Mouse (Mus musculus): Measurements from ENCODE around the gene Malsu1.

DNA sequence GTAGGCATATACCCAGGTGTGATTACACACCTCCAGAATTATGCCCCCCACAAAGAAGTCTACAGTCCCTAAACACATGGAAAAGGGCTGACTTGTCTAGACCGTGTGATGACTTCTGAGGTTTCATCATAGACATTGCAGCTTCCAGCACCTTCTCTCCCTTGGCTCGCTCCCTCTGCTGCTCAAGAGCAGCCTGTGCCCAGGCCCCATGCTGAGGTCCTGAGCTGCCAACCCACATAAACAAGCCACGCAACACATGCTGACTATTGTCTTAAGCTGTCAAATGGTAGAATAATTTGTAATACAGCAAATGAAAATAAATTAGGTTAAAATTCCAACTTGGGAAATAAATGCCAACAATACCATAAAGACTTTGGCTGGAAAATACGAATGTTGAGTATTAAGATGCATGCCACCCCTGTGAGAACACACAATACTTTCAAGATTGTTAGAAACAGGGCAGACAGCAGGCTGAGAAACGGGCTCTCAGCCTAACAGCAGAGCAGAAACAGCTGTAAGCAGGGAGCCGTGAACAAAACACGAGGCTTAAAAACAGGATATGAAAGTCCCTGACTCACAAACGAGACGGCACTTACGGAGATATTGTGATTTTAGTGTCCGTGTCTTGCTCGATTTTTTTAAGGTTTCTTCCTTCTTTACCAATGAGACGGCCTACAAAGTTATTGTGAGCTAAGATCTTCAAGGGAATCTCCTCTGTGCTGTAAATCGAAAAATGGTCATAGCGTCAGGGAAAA lies 33.3 kb downstream of the Malsu1 start:
- TF ChIP-seq GATA1 (IDR thresholded peaks at IDR 0.05; ENCODE audit: borderline replicate concordance, low read length) (no peak), FLI1 (IDR thresholded peaks at IDR 0.05; ENCODE audit: low read length) (no peak)
